Mouse (Mus musculus): ENCODE data around the gene Nutf2. TPM values are rescaled to one million over a fixed set of nuclear protein-coding genes. Genes with fewer than 3 reads are reported as not detected.

Gene Nutf2
- polyA plus RNA-seq, 1 experiment from 2014 or later, result 317 TPM

DNA sequence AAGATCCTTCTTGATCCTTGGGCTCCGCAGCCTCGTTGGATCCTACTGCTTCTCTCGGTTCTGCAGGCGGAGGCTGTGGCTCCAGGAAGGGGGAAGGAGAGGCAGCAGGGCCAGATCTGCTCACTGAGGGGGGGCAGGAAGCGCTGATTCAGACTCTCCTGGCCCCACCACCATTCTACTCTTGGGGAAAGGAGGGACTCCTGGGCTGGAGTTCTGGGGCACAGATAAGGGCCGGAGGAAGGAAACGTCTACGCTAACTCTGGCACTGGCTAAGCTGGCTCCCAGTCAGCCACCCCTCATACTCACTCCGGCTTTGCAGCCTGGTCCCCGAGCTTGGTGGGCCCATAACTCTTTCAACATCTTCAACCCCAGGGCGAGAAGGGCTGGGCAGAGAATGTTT lies 13.7 kb upstream of the Nutf2 start:
- Histone ChIP-seq H3K36me3 (ENCODE audit: insufficient read depth) (peaks cover 62% of the 10 kb centered on the region), H3K27me3 (ENCODE audit: insufficient read depth, low read length) (no peaks in the 10 kb centered on the region), H3K4me3 (ENCODE audit: low read depth, low read length) (no peak overlapping the region), H3K27ac (ENCODE audit: low read depth) (no peak overlapping the region), H3K4me1 (ENCODE audit: insufficient read depth) (no peaks in the 10 kb centered on the region), H3K9ac (no peak overlapping the region), H3K9me3 (ENCODE audit: low read depth, low read length) (no peaks in the 10 kb centered on the region), H3K4me2 (no peak overlapping the region)
- no peak for DNase-seq
- no peak for TF ChIP-seq CTCF (IDR thresholded peaks at IDR 0.05; ENCODE audit: low read depth)
- WGBS, result 81% methylated on average over 11 of the region's 11 CpGs
- no peak for ATAC-seq (ENCODE audit: insufficient read depth)

DNA sequence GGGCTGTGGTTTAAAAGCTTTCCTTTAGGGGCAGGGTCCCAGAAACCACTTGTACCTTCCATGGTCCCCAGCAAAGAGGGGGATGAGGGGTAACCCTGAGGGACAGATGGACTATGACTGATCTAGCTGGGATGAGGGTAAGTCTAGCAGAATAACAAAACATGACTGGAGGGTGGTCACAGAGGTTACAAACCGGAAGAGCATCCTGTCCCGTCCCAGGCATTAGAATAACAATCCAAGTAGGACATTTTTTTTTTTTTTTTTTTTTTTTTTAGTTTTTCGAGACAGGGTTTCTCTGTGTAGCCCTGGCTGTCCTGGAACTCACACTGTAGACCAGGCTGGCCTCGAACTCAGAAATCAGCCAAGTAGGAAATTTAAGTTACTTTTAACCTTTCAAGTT lies 10.4 kb upstream of the Nutf2 start:
- Histone ChIP-seq H3K4me3 (ENCODE audit: low read depth, low read length) (no peak overlapping the region), H3K4me2 (peak overlapping the region; percentile 55; the same call in 1 of the 2 replicates), H3K36me3 (ENCODE audit: insufficient read depth) (peaks cover 46% of the 10 kb centered on the region), H3K9me3 (ENCODE audit: low read depth, low read length) (no peaks in the 10 kb centered on the region), H3K27ac (ENCODE audit: low read depth) (no peak overlapping the region), H3K9ac (no peak overlapping the region), H3K4me1 (ENCODE audit: insufficient read depth) (no peaks in the 10 kb centered on the region), H3K27me3 (ENCODE audit: insufficient read depth, low read length) (no peaks in the 10 kb centered on the region)
- TF ChIP-seq CTCF (IDR thresholded peaks at IDR 0.05; ENCODE audit: low read depth), result no peak
- ATAC-seq (ENCODE audit: insufficient read depth) (no peak), DNase-seq (no peak)
- 77% methylated on average over 4 of the region's 4 CpGs for WGBS

DNA sequence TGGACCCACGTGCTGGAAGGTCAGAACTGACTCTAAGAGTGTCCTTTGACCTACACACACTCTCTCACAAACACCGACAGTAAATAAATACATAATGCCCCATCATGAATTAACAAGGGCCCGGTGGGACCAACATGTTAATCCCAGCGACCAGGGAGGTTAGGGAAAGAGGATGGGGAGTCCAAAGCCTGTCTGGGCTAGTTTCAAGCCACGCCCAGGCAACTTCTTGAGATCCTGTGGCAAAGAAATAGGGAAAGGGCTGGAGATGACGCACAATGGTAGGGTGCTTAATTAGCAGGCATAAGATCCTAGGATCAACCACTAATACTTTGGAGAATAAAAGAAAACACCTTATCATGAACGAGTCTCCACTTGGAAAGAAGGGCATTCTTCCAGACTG lies 9.8 kb upstream of the Nutf2 start:
- WGBS, result 75% methylated on average over 7 of the region's 7 CpGs
- DNase-seq (no peak), ATAC-seq (ENCODE audit: insufficient read depth) (no peak)
- Histone ChIP-seq H3K27ac (ENCODE audit: low read depth) (no peak overlapping the region), H3K9ac (no peak overlapping the region; the same call in 1 of the 2 replicates), H3K4me3 (ENCODE audit: low read depth, low read length) (peak overlapping the region; percentile 5; the same call in 1 of the 2 replicates), H3K36me3 (ENCODE audit: insufficient read depth) (peaks cover 40% of the 10 kb centered on the region), H3K27me3 (ENCODE audit: insufficient read depth, low read length) (no peaks in the 10 kb centered on the region), H3K4me1 (ENCODE audit: insufficient read depth) (no peaks in the 10 kb centered on the region), H3K4me2 (peak overlapping the region; percentile 55), H3K9me3 (ENCODE audit: low read depth, low read length) (no peaks in the 10 kb centered on the region)
- TF ChIP-seq CTCF (IDR thresholded peaks at IDR 0.05; ENCODE audit: low read depth), result no peak

DNA sequence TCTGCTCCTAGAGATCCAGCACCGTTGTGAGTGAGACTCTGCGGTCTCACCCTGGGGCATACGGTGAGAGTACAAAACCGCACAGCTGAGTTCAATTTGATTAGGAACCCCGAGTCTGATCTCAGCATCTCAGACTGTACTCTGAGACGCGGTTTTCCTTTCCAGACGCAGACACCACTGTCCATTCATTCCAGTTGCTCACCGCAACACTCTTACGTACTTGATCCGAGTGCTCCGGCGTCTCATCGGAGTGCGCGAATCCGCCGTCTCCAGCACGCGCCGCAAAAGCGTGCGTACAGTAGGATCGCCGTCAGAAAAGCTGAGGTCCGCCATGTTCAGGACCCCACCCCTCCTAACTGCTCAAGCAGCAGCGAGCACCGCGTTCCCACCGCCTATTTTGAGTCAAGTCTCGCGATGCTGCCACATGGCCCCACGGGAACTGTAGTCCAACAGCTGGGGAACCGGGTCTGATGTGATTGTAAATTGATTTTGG lies 8.7 kb upstream of the Nutf2 start:
- peaks cover 29% of the 10 kb centered on the region for H3K36me3 ChIP-seq (ENCODE audit: insufficient read depth)
- under 1% methylated on average over 34 of the region's 34 CpGs for WGBS
- no peak for TF ChIP-seq CTCF (IDR thresholded peaks at IDR 0.05; ENCODE audit: low read depth)
- H3K4me1 ChIP-seq (ENCODE audit: insufficient read depth), result peaks cover 8% of the 10 kb centered on the region
- peak; percentile 98 for DNase-seq
- H3K27ac ChIP-seq (ENCODE audit: low read depth), result peak overlapping the region; percentile 71
- peak overlapping the region; percentile 73 for H3K9ac ChIP-seq
- peak overlapping the region; percentile 77 for H3K4me3 ChIP-seq (ENCODE audit: low read depth, low read length)
- no peaks in the 10 kb centered on the region for H3K27me3 ChIP-seq (ENCODE audit: insufficient read depth, low read length)
- H3K9me3 ChIP-seq (ENCODE audit: low read depth, low read length), result no peaks in the 10 kb centered on the region
- peak; percentile 76 for ATAC-seq (ENCODE audit: insufficient read depth)
- H3K4me2 ChIP-seq, result peak overlapping the region; percentile 69

DNA sequence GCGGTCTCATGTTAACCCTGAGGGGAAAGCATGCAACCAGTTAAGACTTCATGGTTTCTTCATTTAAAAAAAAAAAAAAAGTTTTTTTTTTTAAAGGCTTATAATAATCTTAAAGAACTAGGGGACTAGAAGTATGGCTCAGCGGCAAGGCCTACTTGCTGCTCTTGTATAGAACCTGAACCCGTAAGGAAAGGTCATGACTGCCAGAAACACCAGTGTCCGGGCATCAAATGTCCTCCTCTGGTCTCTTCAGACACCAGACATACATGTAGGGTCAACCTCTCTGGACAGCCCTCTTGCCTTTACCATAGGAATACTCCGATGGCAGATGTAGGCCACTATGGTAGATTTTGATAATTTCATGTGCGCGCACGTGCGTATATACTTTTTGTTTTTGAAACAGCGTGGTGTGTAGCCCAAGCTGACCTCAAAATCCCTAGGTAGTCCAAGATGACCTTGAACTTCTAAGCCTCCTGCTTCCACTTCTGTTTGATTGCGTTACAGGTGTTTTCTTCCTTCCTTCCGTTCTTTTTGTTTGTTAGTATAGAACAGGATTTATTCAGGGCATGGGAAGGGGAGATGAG lies 8.1 kb upstream of the Nutf2 start:
- Histone ChIP-seq H3K9ac (no peak overlapping the region), H3K9me3 (ENCODE audit: low read depth, low read length) (no peaks in the 10 kb centered on the region), H3K27me3 (ENCODE audit: insufficient read depth, low read length) (no peaks in the 10 kb centered on the region), H3K36me3 (ENCODE audit: insufficient read depth) (peaks cover 24% of the 10 kb centered on the region), H3K4me2 (no peak overlapping the region), H3K4me3 (ENCODE audit: low read depth, low read length) (peak overlapping the region; percentile 77; the same call in 1 of the 2 replicates), H3K4me1 (ENCODE audit: insufficient read depth) (peaks cover 12% of the 10 kb centered on the region), H3K27ac (ENCODE audit: low read depth) (no peak overlapping the region)
- TF ChIP-seq CTCF (IDR thresholded peaks at IDR 0.05; ENCODE audit: low read depth), result no peak
- DNase-seq (no peak), ATAC-seq (ENCODE audit: insufficient read depth) (no peak)
- 77% methylated on average over 12 of the region's 12 CpGs for WGBS

DNA sequence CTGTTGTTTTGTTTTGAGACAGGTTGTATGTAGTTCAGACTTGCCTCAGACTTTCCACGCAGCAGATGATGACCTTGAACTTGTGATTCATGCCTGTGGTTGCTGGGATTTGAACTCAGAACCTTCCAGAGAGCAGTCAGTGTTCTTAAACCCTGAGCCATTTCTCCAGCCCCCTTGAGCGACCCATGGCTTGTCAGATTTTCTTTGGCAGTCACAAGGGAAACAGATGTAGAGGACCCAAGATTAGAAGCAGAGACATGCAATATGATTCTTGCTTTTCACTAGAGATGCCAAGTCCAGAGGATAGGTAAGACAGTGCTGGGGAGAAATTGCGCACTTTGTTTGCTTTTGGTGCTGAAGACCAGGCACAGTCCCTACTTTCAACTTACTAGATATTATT lies 7.2 kb upstream of the Nutf2 start, which contains the start of gene Cenpt:
Cenpt (minus strand) TSS at position 101 of the 400 bp plus-strand sequence.
- H3K27ac ChIP-seq (ENCODE audit: low read depth), result no peak within 1 kb of the TSS
- no peaks in the 10 kb centered on the region for H3K27me3 ChIP-seq (ENCODE audit: insufficient read depth, low read length)
- no peak within 1 kb of the TSS for H3K9ac ChIP-seq
- no peak for TF ChIP-seq CTCF (IDR thresholded peaks at IDR 0.05; ENCODE audit: low read depth)
- 82% methylated on average over 3 of the region's 3 CpGs for WGBS
- no peaks in the 10 kb centered on the region for H3K9me3 ChIP-seq (ENCODE audit: low read depth, low read length)
- ATAC-seq (ENCODE audit: insufficient read depth) (no peak), DNase-seq (no peak)
- H3K4me3 ChIP-seq (ENCODE audit: low read depth, low read length), result no peak within 1 kb of the TSS
- no peak within 1 kb of the TSS for H3K4me2 ChIP-seq
- peaks cover 12% of the 10 kb centered on the region for H3K4me1 ChIP-seq (ENCODE audit: insufficient read depth)
- H3K36me3 ChIP-seq (ENCODE audit: insufficient read depth), result peaks cover 15% of the 10 kb centered on the region

DNA sequence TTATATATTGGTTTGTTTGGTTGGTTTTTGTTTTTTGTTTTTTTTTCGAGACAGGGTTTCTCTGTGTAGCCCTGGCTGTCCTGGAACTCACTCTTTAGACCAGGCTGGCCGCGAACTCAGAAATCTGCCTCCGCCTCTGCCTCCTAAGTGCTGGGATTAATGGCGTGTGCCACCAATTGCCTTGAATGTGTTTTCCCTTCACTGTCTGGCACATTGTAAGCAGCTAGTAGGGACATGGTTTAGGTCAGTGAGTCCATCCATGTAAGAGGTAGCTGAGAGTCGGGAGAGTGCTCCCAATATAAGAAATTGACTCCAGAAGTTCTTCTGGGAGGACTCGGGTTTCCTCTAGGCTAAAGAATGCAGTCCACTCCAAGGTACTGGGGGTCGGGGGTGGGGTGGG lies 6.1 kb upstream of the Nutf2 start:
- no peak for DNase-seq
- H3K27me3 ChIP-seq (ENCODE audit: insufficient read depth, low read length), result no peaks in the 10 kb centered on the region
- peak overlapping the region; percentile 80 for H3K4me3 ChIP-seq (ENCODE audit: low read depth, low read length)
- TF ChIP-seq CTCF (IDR thresholded peaks at IDR 0.05; ENCODE audit: low read depth), result no peak
- ATAC-seq (ENCODE audit: insufficient read depth), result no peak
- peaks cover 3% of the 10 kb centered on the region for H3K36me3 ChIP-seq (ENCODE audit: insufficient read depth)
- peaks cover 12% of the 10 kb centered on the region for H3K4me1 ChIP-seq (ENCODE audit: insufficient read depth)
- WGBS, result 25% methylated on average over 8 of the region's 8 CpGs
- peak overlapping the region; percentile 52; the same call in 1 of the 2 replicates for H3K27ac ChIP-seq (ENCODE audit: low read depth)
- H3K9ac ChIP-seq, result peak overlapping the region; percentile 82; the same call in 1 of the 2 replicates
- H3K4me2 ChIP-seq, result peak overlapping the region; percentile 99
- no peaks in the 10 kb centered on the region for H3K9me3 ChIP-seq (ENCODE audit: low read depth, low read length)
